Mouse (Mus musculus): ENCODE measurements around the gene Erbb3. TPM values are rescaled to one million over a fixed set of nuclear protein-coding genes. Genes with fewer than 3 reads are reported as not detected.

Erbb3 gene
- polyA plus RNA-seq, 1 experiment from 2014 or later, result 1.8 TPM

DNA sequence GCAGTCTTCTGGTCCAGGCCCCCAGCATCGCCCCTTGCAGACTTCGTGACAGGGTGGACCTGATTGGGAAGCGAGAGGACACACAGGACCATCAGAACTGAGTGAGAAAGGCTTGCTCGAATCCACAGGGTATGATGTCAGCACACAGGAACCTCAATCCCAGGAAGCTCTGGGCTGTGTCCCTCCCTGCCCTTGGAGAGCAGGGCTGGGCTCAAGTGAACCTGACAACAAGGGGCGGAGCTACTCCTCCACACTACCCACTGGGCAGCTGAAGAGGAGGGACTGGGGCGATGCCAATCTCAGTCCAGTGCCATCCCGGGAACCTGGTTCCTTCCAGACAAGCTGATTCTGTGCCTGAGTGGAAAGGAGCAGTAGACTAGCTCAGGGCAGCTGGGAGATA lies 5.8 kb downstream of the Erbb3 start:
- Histone ChIP-seq H3K4me1 (replicated peaks; ENCODE audit: control insufficient read depth, insufficient read depth, low read length) (no peaks in the 10 kb centered on the region), H3K27me3 (ENCODE audit: control insufficient read depth, insufficient read depth, low read length) (peaks cover 35% of the 10 kb centered on the region), H3K9me3 (ENCODE audit: control insufficient read depth, low read length) (no peaks in the 10 kb centered on the region), H3K27ac (no peak overlapping the region), H3K9ac (no peak overlapping the region), H3K4me3 (replicated peaks; ENCODE audit: low read length) (no peak overlapping the region), H3K4me2 (replicated peaks) (no peak overlapping the region), H3K36me3 (replicated peaks; ENCODE audit: control insufficient read depth, insufficient read depth) (no peaks in the 10 kb centered on the region)
- DNase-seq (ENCODE audit: low spot score) (no peak), ATAC-seq (ENCODE audit: low FRiP score) (no peak)
- WGBS, result 21% methylated on average over 7 of the region's 7 CpGs

DNA sequence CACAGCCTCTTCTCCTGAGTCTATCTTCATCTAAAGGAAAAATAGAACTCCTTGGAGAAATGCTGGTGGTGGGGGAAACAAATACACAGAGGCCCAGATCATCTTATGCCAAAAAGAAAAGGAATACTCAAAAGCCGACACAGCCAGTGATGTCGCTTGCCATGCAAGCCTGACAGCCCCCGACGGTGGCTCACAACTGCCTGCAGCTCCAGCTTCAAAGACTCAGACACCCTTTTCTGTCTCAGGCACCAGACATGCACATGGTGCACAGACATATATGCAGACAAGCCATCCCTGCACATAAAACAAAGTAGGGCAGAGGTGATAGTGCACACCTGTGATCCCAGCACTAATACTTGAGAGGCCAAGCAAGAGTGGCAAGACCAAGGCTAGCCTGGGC lies 9.7 kb downstream of the Erbb3 start:
- H3K27me3 ChIP-seq (ENCODE audit: control insufficient read depth, insufficient read depth, low read length), result peaks cover 4% of the 10 kb centered on the region
- no peaks in the 10 kb centered on the region for H3K9me3 ChIP-seq (ENCODE audit: control insufficient read depth, low read length)
- no peak overlapping the region for H3K27ac ChIP-seq
- no peaks in the 10 kb centered on the region for H3K36me3 ChIP-seq (replicated peaks; ENCODE audit: control insufficient read depth, insufficient read depth)
- ATAC-seq (ENCODE audit: low FRiP score) (no peak), DNase-seq (ENCODE audit: low spot score) (no peak)
- no peak overlapping the region for H3K4me2 ChIP-seq (replicated peaks)
- 88% methylated on average over 4 of the region's 4 CpGs for WGBS
- no peak overlapping the region for H3K4me3 ChIP-seq (replicated peaks; ENCODE audit: low read length)
- no peak overlapping the region for H3K9ac ChIP-seq
- no peaks in the 10 kb centered on the region for H3K4me1 ChIP-seq (replicated peaks; ENCODE audit: control insufficient read depth, insufficient read depth, low read length)

DNA sequence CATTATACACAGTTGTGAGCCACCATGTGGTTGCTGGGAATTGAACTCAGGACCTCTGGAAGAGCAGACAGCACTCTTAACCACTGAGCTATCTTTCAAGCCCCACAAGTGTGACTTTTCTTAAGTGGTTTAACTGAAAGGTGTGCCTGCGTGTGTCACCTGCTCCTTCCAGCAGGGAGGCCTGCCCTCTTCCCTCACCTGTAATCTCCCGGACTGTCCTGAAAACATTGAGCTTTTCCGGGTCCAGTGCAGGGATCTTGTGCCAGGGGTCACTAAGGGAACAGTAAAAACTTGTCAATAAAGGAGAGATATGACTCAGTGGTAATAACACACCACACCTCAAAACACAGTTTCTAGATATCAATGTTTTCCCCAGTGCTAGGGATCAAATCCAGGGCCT lies 10.2 kb downstream of the Erbb3 start:
- 95% methylated on average over 3 of the region's 3 CpGs for WGBS
- Histone ChIP-seq H3K9ac (no peak overlapping the region), H3K27ac (no peak overlapping the region), H3K4me3 (replicated peaks; ENCODE audit: low read length) (no peak overlapping the region), H3K27me3 (ENCODE audit: control insufficient read depth, insufficient read depth, low read length) (peaks cover 1% of the 10 kb centered on the region; the same call in 1 of the 2 replicates), H3K9me3 (ENCODE audit: control insufficient read depth, low read length) (no peaks in the 10 kb centered on the region), H3K36me3 (replicated peaks; ENCODE audit: control insufficient read depth, insufficient read depth) (no peaks in the 10 kb centered on the region), H3K4me2 (replicated peaks) (no peak overlapping the region), H3K4me1 (replicated peaks; ENCODE audit: control insufficient read depth, insufficient read depth, low read length) (no peaks in the 10 kb centered on the region)
- DNase-seq (ENCODE audit: low spot score) (no peak), ATAC-seq (ENCODE audit: low FRiP score) (no peak)

DNA sequence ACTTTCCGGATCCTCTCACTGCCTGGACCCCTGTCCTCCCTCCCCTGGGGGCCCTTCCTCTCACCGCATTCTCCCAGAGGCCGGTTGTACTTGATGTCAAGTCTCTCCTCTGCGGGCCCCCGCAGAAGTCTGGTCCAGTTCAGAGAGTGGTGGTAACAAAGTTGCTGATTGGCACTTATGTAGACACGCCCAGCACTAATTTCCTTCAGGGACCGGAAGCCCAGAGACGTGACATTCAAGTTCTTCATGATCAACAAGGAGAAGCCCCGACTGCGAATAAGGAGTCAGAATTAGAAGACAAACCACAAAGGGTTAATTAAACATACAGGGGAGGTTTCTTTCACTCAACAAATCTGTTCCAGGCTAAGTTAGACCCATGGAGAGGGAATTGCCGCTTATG lies 11.1 kb downstream of the Erbb3 start:
- 78% methylated on average over 11 of the region's 11 CpGs for WGBS
- Histone ChIP-seq H3K36me3 (replicated peaks; ENCODE audit: control insufficient read depth, insufficient read depth) (no peaks in the 10 kb centered on the region), H3K9ac (no peak overlapping the region), H3K27ac (no peak overlapping the region), H3K4me1 (replicated peaks; ENCODE audit: control insufficient read depth, insufficient read depth, low read length) (no peaks in the 10 kb centered on the region), H3K9me3 (ENCODE audit: control insufficient read depth, low read length) (no peaks in the 10 kb centered on the region), H3K4me2 (replicated peaks) (no peak overlapping the region), H3K27me3 (ENCODE audit: control insufficient read depth, insufficient read depth, low read length) (no peaks in the 10 kb centered on the region), H3K4me3 (replicated peaks; ENCODE audit: low read length) (no peak overlapping the region)
- ATAC-seq (ENCODE audit: low FRiP score) (no peak), DNase-seq (ENCODE audit: low spot score) (no peak)

DNA sequence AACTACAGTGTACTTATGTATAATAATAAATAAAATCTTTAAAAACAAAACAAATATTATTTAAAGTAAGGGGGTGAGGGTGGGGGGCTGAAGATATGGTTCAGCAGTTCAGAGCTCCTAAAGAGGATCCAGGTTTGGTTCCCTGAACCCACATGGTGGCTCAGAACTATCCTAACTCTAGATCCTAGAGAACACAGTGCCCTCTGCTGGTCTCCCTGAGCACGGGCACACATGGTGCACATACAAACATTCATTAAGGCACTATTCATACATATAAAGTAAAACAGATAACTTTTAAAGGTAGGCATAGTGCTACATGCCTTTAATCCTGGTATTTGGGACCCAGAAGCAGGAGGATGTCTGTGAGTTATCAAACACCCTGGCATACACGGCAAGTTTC lies 14.4 kb downstream of the Erbb3 start:
- ATAC-seq (ENCODE audit: low FRiP score) (no peak), DNase-seq (ENCODE audit: low spot score) (no peak)
- no peak overlapping the region for H3K4me3 ChIP-seq (replicated peaks; ENCODE audit: low read length)
- no peaks in the 10 kb centered on the region for H3K27me3 ChIP-seq (ENCODE audit: control insufficient read depth, insufficient read depth, low read length)
- 96% methylated on average over 2 of the region's 2 CpGs for WGBS
- no peak overlapping the region for H3K27ac ChIP-seq
- no peak overlapping the region for H3K9ac ChIP-seq
- H3K36me3 ChIP-seq (replicated peaks; ENCODE audit: control insufficient read depth, insufficient read depth), result no peaks in the 10 kb centered on the region
- no peaks in the 10 kb centered on the region for H3K4me1 ChIP-seq (replicated peaks; ENCODE audit: control insufficient read depth, insufficient read depth, low read length)
- H3K9me3 ChIP-seq (ENCODE audit: control insufficient read depth, low read length), result no peaks in the 10 kb centered on the region
- no peak overlapping the region for H3K4me2 ChIP-seq (replicated peaks)

DNA sequence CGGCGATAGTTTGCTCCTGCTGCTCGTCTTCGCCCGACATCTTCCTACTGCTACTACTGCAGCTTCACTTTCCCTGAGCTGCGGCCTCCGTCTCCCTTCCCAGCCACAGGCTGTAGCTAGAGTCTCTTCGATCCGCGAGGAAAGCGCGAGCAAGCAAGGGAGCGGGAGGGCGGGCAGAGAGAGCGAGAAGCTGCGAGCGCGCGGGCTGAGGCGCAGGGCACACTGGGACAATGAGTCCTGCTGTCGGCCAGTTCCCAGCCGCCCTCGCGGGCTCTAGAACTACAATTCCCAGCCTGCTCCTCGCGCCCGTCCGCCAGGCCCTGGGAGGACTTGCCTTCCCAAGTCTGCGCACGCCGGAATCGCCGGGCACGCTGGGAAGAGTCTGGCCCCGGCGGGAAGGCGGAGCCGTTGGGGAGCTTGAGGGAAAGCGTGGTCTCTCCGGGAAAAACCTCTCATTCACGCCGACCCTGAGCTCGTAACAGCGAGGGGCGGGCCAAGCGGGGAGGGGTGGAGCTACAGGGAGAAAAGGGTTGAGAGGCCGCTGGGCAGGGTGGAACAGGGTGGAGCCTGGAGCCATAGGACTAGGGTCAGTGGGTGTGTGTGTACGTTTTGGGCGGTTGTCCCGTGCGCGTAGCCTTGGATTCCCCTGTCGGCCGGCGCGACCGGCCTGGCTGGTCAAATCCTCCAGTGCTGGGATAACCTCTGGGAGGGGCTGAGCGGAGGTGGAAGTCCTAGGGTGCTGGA lies 23.5 kb downstream of the Erbb3 start, which contains the start of gene Pa2g4:
Gene Pa2g4, minus strand, starts transcription at position 200 of the 744 bp plus-strand sequence.
- WGBS, result under 1% methylated on average over 58 of the region's 58 CpGs
- Histone ChIP-seq H3K4me2 (replicated peaks) (peak within 1 kb of the TSS; percentile 88), H3K27me3 (ENCODE audit: control insufficient read depth, insufficient read depth, low read length) (no peaks in the 10 kb centered on the region), H3K4me3 (replicated peaks; ENCODE audit: low read length) (peak within 1 kb of the TSS; percentile 75), H3K27ac (peak within 1 kb of the TSS; percentile 83), H3K36me3 (replicated peaks; ENCODE audit: control insufficient read depth, insufficient read depth) (peaks cover 24% of the 10 kb centered on the region), H3K9me3 (ENCODE audit: control insufficient read depth, low read length) (no peaks in the 10 kb centered on the region), H3K4me1 (replicated peaks; ENCODE audit: control insufficient read depth, insufficient read depth, low read length) (peaks cover 13% of the 10 kb centered on the region), H3K9ac (peak within 1 kb of the TSS; percentile 81)
- DNase-seq (ENCODE audit: low spot score) (peak; percentile 98), ATAC-seq (ENCODE audit: low FRiP score) (peak; percentile 99)

DNA sequence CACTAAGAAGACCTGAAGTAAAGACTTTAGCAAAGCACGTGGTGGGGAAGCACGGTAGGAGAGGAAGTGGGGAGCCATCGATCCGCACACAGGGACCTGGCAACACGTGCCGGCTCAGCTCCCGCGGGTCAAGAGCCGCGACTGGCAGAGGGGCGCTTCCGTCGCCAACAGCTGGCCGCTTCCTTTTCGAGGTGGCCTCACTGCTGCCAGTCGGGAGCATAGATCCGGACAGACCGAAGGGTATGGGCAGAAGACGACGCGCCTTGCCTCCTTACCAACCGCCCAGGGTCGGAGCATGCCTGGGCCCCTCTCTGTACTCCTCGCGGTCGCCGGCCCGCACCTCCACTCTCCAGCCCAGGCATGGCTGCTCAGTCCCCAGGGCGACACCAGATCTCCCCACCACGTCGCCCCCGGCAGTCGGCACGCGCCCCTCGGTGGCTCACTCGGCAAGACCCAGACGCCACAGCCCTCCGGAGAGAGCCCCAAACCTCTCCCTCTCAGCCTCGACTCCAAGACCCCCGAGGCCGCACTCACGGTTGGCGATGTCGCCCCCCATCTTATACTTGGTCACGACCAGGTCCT lies 24.2 kb downstream of the Erbb3 start:
- ATAC-seq (ENCODE audit: low FRiP score) (no peak; the same call in 1 of the 2 replicates), DNase-seq (ENCODE audit: low spot score) (no peak)
- peaks cover 30% of the 10 kb centered on the region for H3K36me3 ChIP-seq (replicated peaks; ENCODE audit: control insufficient read depth, insufficient read depth)
- peak overlapping the region; percentile 75 for H3K4me3 ChIP-seq (replicated peaks; ENCODE audit: low read length)
- H3K4me1 ChIP-seq (replicated peaks; ENCODE audit: control insufficient read depth, insufficient read depth, low read length), result peaks cover 13% of the 10 kb centered on the region
- H3K27ac ChIP-seq, result peak overlapping the region; percentile 83
- peak overlapping the region; percentile 88 for H3K4me2 ChIP-seq (replicated peaks)
- WGBS, result under 1% methylated on average over 46 of the region's 46 CpGs
- H3K9ac ChIP-seq, result peak overlapping the region; percentile 81
- H3K9me3 ChIP-seq (ENCODE audit: control insufficient read depth, low read length), result no peaks in the 10 kb centered on the region
- H3K27me3 ChIP-seq (ENCODE audit: control insufficient read depth, insufficient read depth, low read length), result no peaks in the 10 kb centered on the region

DNA sequence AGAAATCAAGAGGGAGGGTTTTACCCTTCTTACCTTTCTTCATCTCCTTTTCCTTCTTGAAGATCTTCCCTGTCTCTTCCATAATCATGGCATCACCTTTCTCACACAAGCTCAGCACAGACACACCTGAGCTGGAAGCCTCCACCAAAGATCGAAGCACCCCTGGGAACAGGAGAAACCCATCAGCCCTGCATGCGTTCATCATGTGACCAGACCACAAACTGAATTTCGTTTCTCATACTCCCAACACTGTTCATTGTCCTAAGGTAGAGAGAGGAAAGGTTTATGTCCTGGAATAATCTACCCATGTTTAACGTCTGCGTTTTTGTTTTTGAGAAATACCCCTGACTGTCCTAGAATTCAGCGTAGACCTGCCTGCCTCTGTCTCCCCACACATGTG lies 25.9 kb downstream of the Erbb3 start:
- ATAC-seq (ENCODE audit: low FRiP score), result no peak
- Histone ChIP-seq H3K9ac (no peak overlapping the region), H3K36me3 (replicated peaks; ENCODE audit: control insufficient read depth, insufficient read depth) (peaks cover 48% of the 10 kb centered on the region), H3K4me1 (replicated peaks; ENCODE audit: control insufficient read depth, insufficient read depth, low read length) (peaks cover 13% of the 10 kb centered on the region), H3K27ac (no peak overlapping the region), H3K27me3 (ENCODE audit: control insufficient read depth, insufficient read depth, low read length) (no peaks in the 10 kb centered on the region), H3K9me3 (ENCODE audit: control insufficient read depth, low read length) (no peaks in the 10 kb centered on the region), H3K4me2 (replicated peaks) (0 out of 2 replicates have a peak overlapping the region, but pooled peaks have one; percentile 88), H3K4me3 (replicated peaks; ENCODE audit: low read length) (no peak overlapping the region)
- no peak for DNase-seq (ENCODE audit: low spot score)
- WGBS, result 90% methylated on average over 6 of the region's 6 CpGs

DNA sequence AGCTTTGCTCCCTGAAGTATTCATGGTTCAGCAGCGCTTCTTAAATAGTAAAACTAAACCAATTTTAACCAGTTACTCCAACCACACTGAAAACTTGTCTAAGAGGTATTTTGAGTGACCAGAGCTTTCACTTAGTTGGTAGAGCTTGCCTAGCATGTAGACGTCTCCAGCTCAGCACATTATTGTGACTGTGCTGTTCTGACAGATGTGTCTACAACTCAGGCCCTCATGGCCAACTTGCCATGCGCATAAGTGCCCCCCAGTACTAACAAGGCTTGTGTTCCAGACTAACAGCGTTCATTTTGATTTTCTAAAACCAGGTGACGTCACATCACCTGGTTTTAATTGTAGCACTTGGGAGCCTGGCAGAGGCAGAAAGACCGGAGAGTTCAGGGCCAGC lies 32.5 kb downstream of the Erbb3 start:
- no peaks in the 10 kb centered on the region for H3K27me3 ChIP-seq (ENCODE audit: control insufficient read depth, insufficient read depth, low read length)
- H3K4me1 ChIP-seq (replicated peaks; ENCODE audit: control insufficient read depth, insufficient read depth, low read length), result no peaks in the 10 kb centered on the region
- H3K4me2 ChIP-seq (replicated peaks), result no peak overlapping the region
- ATAC-seq (ENCODE audit: low FRiP score) (no peak), DNase-seq (ENCODE audit: low spot score) (no peak)
- no peak overlapping the region for H3K4me3 ChIP-seq (replicated peaks; ENCODE audit: low read length)
- H3K36me3 ChIP-seq (replicated peaks; ENCODE audit: control insufficient read depth, insufficient read depth), result peaks cover 51% of the 10 kb centered on the region
- 89% methylated on average over 6 of the region's 6 CpGs for WGBS
- H3K27ac ChIP-seq, result no peak overlapping the region
- no peak overlapping the region for H3K9ac ChIP-seq
- no peaks in the 10 kb centered on the region for H3K9me3 ChIP-seq (ENCODE audit: control insufficient read depth, low read length)
